Mouse (Mus musculus): ENCODE data around the gene Vmn2r9. TPM values are rescaled to one million over a fixed set of nuclear protein-coding genes. Genes with fewer than 3 reads are reported as not detected.
A peak's percentile ranks its signal among the peaks of the same experiment; 100 is the strongest.
"Not testable (repeated sequence)": the region's sequence is repeated elsewhere in the genome, so short reads cannot be mapped to it uniquely, and the experiment has no call there.

Vmn2r9 gene
- not detected for total RNA-seq (2021)

DNA sequence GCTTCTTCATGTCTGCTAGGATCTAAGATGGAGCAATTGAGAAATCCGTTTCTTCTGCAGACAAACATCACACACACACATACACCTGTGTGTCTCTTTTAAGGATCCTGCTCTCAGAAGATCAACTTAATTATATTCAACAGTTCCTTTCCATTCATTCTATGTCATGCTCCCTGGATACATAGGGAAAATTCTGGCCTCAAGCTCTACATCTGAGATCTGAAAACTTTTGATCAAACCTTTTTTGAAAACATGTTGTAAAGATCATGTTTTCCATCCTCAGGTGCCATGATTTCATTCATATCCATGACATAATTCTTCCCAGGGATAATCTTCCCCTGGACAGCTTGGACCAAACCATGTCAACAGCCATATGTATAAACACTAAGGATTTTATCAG is at the start of gene Vmn2r9:
Gene Vmn2r9, minus strand, starts transcription at position 101 of the 400 bp plus-strand sequence.
- DNase-seq (ENCODE audit: extremely low spot score in 1 of 2, low spot score in 2 of 2), result not testable (repeated sequence)
- intact Hi-C loops (cut with DNase I), result loop anchor here (10.0 kb wide), 1 partner anchor 232 kb away; no protein-coding TSS in a partner anchor

DNA sequence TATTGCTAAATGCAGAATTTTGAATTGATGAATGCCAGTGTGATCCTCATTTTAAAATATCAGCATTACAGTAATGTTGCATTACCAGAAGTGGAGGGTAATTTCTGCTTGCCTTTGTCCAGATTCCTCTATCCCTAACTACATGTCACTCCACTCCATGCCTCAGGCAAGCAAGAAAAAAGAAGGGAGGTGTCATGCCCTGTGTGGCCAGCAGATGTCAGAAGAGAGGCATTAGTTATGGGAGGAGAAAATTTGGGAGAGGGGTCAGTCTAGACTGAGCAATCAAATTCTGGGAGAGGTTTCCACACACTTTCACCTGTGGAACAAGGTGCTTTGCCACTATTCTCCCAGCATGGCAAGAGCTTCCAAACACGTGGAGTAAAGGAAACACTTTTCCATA is 14.3 kb upstream of the Vmn2r9 start:
- intact Hi-C loops (cut with DNase I); DNase-seq (ENCODE audit: extremely low spot score in 1 of 2, low spot score in 2 of 2): not testable (repeated sequence)

DNA sequence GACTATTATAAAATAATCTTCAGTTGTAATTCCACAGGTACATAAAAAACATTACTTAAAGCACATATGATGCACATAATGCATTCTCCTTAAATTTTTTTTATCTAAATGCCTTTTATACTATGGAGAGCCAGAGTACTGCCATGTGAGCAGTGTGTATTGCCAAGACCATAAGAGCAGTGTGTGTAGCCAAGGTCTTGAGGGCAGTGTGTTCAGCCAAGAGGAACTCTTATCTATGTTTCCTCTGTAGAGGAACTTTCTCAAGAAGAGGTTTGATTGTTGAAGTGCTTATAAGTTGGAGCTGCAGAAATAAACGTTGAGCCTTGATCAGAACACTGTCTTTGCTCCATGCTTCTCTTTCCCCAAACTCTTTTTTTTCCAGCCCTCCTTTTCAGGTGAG is 2.9 kb downstream of the Vmn2r9 start:
- intact Hi-C loops (cut with DNase I), result no loop called here
- no peak for DNase-seq (ENCODE audit: extremely low spot score in 1 of 2, low spot score in 2 of 2)

- DNase-seq (ENCODE audit: extremely low spot score in 1 of 2, low spot score in 2 of 2), result no peak
Observed at GRCm38 (mm10) chr5:108836156-108836555, 16.2 kb downstream of the Vmn2r9 start.

DNA sequence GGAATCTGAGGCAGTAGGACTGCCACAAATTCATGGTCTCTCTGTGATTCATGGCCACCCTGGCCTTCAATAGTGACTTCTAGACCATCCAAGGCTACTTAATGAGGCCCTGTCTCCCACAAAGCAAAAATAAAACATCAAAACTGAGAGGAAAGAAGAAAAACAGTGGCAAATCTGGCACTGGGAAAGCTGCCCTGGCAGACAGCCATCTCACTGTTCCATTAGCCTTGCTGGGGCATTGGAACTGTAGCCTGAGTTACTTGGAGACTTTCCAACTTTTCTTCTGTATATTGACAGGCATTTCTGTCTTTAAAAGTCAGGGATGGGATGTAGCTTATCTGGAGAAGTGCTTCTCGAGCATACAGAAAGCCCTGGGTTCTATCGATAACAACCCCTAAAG is 29.1 kb downstream of the Vmn2r9 start:
- DNase-seq (ENCODE audit: extremely low spot score in 1 of 2, low spot score in 2 of 2), result peak in 1 of 2 experiments; percentile 15
- intact Hi-C loops (cut with DNase I), result no loop called here

More at GRCm38 (mm10) chr5:108836156-108836555, 16.2 kb downstream of the Vmn2r9 start:
- intact Hi-C loops (cut with DNase I), result no loop called here

- DNase-seq (ENCODE audit: extremely low spot score in 1 of 2, low spot score in 2 of 2); intact Hi-C loops (cut with DNase I): not testable (repeated sequence)
Observed at GRCm38 (mm10) chr5:108808750-108809149, 43.7 kb downstream of the Vmn2r9 start, which contains the start of gene Vmn2r8. TSS of gene Vmn2r8 (minus strand) at chr5:108808850.

DNA sequence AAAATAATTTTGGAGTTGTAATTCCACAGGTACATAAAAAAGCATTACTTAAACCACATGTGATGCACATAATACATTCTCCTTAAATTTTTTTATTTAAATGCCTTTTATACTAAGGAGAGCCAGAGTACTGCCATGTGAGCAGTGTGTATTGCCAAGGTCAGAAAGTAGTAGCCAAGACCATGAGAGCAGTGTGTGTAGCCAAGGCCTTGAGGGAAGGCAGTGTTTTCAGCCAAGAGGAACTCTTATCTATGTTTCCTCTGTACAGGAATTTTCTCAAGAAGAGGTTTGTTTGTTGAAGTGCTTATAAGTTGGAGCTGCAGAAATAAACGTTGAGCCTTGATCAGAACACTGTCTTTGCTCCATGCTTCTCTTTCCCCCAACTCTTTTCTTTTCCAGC is 48.8 kb downstream of the Vmn2r9 start:
- no peak for DNase-seq (ENCODE audit: extremely low spot score in 1 of 2, low spot score in 2 of 2)
- intact Hi-C loops (cut with DNase I), result no loop called here

DNA sequence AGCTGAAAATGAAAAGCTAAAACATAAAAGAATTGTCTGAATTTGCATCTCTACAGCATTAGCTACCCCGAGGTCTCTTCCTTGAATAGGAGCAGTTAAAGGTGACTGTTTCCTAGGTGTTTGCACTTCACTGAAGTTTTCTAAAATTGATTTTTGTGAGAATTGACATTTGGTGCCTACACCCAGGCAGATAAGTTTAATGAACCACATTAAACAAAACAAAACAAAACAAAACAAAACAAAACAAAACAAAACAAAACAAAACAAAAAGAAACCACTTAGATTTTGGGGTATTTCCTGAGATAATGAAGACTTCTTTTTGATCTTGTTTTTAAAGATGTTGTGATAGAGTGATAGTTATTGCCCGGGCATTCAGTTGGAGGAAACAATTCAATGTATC is 57.1 kb downstream of the Vmn2r9 start, which contains the start of gene Tmed11:
Gene Tmed11, minus strand, starts transcription at position 101 of the 400 bp plus-strand sequence.
- intact Hi-C loops (cut with DNase I); DNase-seq (ENCODE audit: extremely low spot score in 1 of 2, low spot score in 2 of 2): not testable (repeated sequence)

- intact Hi-C loops (cut with DNase I), result not testable (repeated sequence)
- peak in 1 of 2 experiments; percentile 15 for DNase-seq (ENCODE audit: extremely low spot score in 1 of 2, low spot score in 2 of 2)
Observed at GRCm38 (mm10) chr5:108790385-108790784, 62.0 kb downstream of the Vmn2r9 start.

Other genes with a start within 250 kb of the Vmn2r9 start
- gene Gak, start 222.8 kb downstream of the Vmn2r9 start, total RNA-seq (2021), result 10 to 100 TPM; 88.2 to 97.3 TPM
- 10 to 100 TPM; 36.9 to 38.7 TPM for gene Tmem175, start 222.8 kb downstream of the Vmn2r9 start, total RNA-seq (2021)
- 1 to 10 TPM; 6.7 to 8.2 TPM for gene Idua, start 192.3 kb downstream of the Vmn2r9 start, total RNA-seq (2021)
- 10 to 100 TPM; 52.6 to 54.6 TPM for gene Dgkq, start 182.9 kb downstream of the Vmn2r9 start, total RNA-seq (2021)
- gene Slc26a1, start 177.0 kb downstream of the Vmn2r9 start, total RNA-seq (2021), result 1 to 10 TPM; 2.6 to 2.8 TPM
- gene Fgfrl1, start 160.2 kb downstream of the Vmn2r9 start, total RNA-seq (2021), result 10 to 100 TPM; 12.5 to 16.2 TPM
- gene Rnf212, start 77.6 kb downstream of the Vmn2r9 start, total RNA-seq (2021), result not detected
- gene Tmed11, start 57.2 kb downstream of the Vmn2r9 start, total RNA-seq (2021), result not detected
- not detected for gene Vmn2r8, start 43.8 kb downstream of the Vmn2r9 start, total RNA-seq (2021)
- gene Vmn2r10, start 153.9 kb upstream of the Vmn2r9 start, total RNA-seq (2021), result not detected
- gene Vmn2r11, start 207.0 kb upstream of the Vmn2r9 start, total RNA-seq (2021), result not detected
- not detected for gene Vmn2r12, start 245.3 kb upstream of the Vmn2r9 start, total RNA-seq (2021)